Mouse (Mus musculus) forebrain, embryonic 10.5 days (tissue): ENCODE measurements around the gene Atg4c. TPM values are rescaled to one million over a fixed set of nuclear protein-coding genes. Genes with fewer than 3 reads are reported as not detected.
A peak's percentile ranks its signal among the peaks of the same experiment; 100 is the strongest.

Experiments used
- DNase-seq: peaks from one replicate; pipeline ENCODE4 v3.0.0-alpha.2; 2017; ENCODE audit warnings: low spot score; ENCODE audit errors: extremely low spot score
- H3K27ac ChIP-seq: fragments of 300-500 bp; sonication (generic); 2 replicates; pipeline ENCODE4 v1.5.1; 2016; ENCODE audit warnings: mild to moderate bottlenecking
- H3K27me3 ChIP-seq: fragments of 300-500 bp; sonication (generic); 2 replicates; pipeline ENCODE4 v1.6.1; 2016; ENCODE audit warnings: mild to moderate bottlenecking; ENCODE audit not compliant: poor library complexity, severe bottlenecking
- H3K36me3 ChIP-seq: fragments of 300-500 bp; sonication (generic); replicated peaks from 2 replicates; pipeline ENCODE4 v1.6.1; 2016; ENCODE audit warnings: mild to moderate bottlenecking, moderate library complexity
- H3K4me1 ChIP-seq: fragments of 300-500 bp; sonication (generic); 2 replicates; pipeline ENCODE4 v1.6.1; 2016
- H3K4me3 ChIP-seq: fragments of 300-500 bp; sonication (generic); 2 replicates; pipeline ENCODE4 v1.5.1; 2016; ENCODE audit warnings: mild to moderate bottlenecking, moderate library complexity
- H3K9me3 ChIP-seq: fragments of 300-500 bp; sonication (generic); 2 replicates; pipeline ENCODE4 v1.6.1; 2016; ENCODE audit warnings: mild to moderate bottlenecking, moderate library complexity
- WGBS: fragments of 180-500 bp; shearing (Covaris S2); methylation state at CpG from one replicate; pipeline ENCODE4 v1.1.7; 2016; 5-methylcytosine and 5-hydroxymethylcytosine counted together
- polyA plus RNA-seq: library from polyadenylated mRNA; unstranded; fragments of >200 nt; fragmentation: Nextera tagmentation; extraction: Ambion mirVana; gene quantifications from 2 replicates; pipeline ENCODE4 v1.2.1, GENCODE M21; 2016

Gene Atg4c
- polyA plus RNA-seq, 1 experiment from 2014 or later: 12.6 TPM

DNA sequence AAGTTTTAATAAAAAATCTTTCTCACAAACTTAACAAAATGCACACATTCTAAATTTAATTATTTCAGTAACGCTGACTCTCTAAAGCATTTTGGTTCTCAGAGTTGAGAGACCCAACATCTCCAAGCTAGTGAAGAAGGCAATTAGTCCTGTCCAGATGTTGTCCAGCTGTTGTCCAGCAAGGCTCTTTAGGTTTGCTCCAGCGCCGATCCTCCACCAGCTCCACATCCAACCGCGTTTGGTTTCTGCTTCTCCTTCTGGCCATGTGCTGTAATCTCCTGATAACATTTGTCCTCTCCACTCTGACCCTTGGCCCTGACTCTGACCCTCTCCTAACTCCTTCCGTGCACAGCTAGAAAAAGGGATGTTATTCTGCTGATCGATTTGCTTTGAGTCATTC is 16.9 kb upstream of the Atg4c start:
- no peak for DNase-seq
- no peaks in the 10 kb centered on the region for H3K9me3 ChIP-seq
- H3K4me3 ChIP-seq: no peak overlapping the region
- no peaks in the 10 kb centered on the region for H3K36me3 ChIP-seq
- peaks cover 14% of the 10 kb centered on the region for H3K4me1 ChIP-seq
- WGBS: 83% methylated on average over 7 of the region's 7 CpGs
- H3K27me3 ChIP-seq: no peaks in the 10 kb centered on the region
- H3K27ac ChIP-seq: no peak overlapping the region

- H3K27me3 ChIP-seq: no peaks in the 10 kb centered on the region
- WGBS: 90% methylated on average over 4 of the region's 4 CpGs
- no peak for DNase-seq
- H3K4me1 ChIP-seq: peaks cover 14% of the 10 kb centered on the region
- H3K9me3 ChIP-seq: no peaks in the 10 kb centered on the region
- H3K4me3 ChIP-seq: no peak overlapping the region
- H3K27ac ChIP-seq: no peak overlapping the region
- no peaks in the 10 kb centered on the region for H3K36me3 ChIP-seq
These were observed 16.5 kb upstream of the Atg4c start for GRCm38 (mm10) chr4:99177255-99177654.

DNA sequence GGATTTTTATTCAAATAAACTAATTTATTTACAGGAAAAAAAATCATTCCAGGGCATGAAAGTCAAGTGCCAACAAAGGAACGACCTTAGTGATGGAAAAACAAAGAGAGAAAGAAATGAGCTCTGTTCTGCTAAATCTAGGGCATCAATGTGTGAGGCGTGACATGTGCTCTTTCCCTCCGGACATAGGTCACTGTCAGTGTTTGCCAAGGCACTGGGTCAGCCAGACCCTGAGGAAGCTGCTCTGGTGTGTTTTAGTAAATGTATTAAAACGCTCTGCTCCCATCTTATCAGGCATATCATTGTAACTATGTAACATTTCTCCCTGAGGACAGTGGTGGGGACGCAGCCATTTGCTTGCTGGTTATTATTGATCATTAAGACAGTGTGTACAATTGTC is 14.9 kb upstream of the Atg4c start:
- no peaks in the 10 kb centered on the region for H3K36me3 ChIP-seq
- no peak overlapping the region for H3K4me3 ChIP-seq
- H3K27me3 ChIP-seq: no peaks in the 10 kb centered on the region
- WGBS: 89% methylated on average over 5 of the region's 5 CpGs
- H3K9me3 ChIP-seq: no peaks in the 10 kb centered on the region
- no peak overlapping the region for H3K27ac ChIP-seq
- no peak for DNase-seq
- peaks cover 14% of the 10 kb centered on the region for H3K4me1 ChIP-seq

- H3K4me1 ChIP-seq: peaks cover 14% of the 10 kb centered on the region
- H3K27ac ChIP-seq: 0 out of 2 replicates have a peak overlapping the region, but pooled peaks have one; percentile 5
- 64% methylated on average over 21 of the region's 21 CpGs for WGBS
- no peaks in the 10 kb centered on the region for H3K27me3 ChIP-seq
- H3K36me3 ChIP-seq: no peaks in the 10 kb centered on the region
- no peak for DNase-seq
- H3K4me3 ChIP-seq: no peak overlapping the region
- no peaks in the 10 kb centered on the region for H3K9me3 ChIP-seq
These were observed 14.2 kb upstream of the Atg4c start for GRCm38 (mm10) chr4:99179446-99180120.

DNA sequence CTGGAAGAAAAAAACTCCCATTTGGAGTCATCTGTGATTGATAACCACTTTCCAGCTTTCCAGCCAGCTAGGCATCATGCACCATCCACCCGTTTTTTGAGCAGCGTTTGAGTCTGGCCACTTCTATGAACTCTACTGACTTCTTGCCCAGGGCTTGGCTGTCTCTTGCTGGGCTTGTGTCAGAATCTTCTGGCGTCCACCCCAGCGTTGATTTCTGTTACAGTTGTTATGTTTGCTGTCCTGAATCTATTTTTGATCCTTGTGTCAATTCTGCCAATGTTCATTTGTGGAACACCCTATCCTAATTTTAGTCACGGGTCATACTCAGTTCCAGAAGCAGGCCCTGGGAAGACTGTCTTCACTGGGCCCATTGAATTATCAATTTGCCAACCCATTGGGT is 12.8 kb upstream of the Atg4c start:
- DNase-seq: no peak
- Histone ChIP-seq H3K4me1 (peaks cover 14% of the 10 kb centered on the region), H3K4me3 (no peak overlapping the region), H3K9me3 (no peaks in the 10 kb centered on the region), H3K36me3 (no peaks in the 10 kb centered on the region), H3K27ac (no peak overlapping the region), H3K27me3 (no peaks in the 10 kb centered on the region)
- 86% methylated on average over 5 of the region's 5 CpGs for WGBS

GRCm38 (mm10) chr4:99181739-99182419 is 11.9 kb upstream of the Atg4c start:
- H3K4me1 ChIP-seq: peaks cover 14% of the 10 kb centered on the region
- no peaks in the 10 kb centered on the region for H3K9me3 ChIP-seq
- no peak for DNase-seq
- H3K27me3 ChIP-seq: no peaks in the 10 kb centered on the region
- no peaks in the 10 kb centered on the region for H3K36me3 ChIP-seq
- 83% methylated on average over 9 of the region's 9 CpGs for WGBS
- no peak overlapping the region for H3K27ac ChIP-seq
- H3K4me3 ChIP-seq: no peak overlapping the region

DNA sequence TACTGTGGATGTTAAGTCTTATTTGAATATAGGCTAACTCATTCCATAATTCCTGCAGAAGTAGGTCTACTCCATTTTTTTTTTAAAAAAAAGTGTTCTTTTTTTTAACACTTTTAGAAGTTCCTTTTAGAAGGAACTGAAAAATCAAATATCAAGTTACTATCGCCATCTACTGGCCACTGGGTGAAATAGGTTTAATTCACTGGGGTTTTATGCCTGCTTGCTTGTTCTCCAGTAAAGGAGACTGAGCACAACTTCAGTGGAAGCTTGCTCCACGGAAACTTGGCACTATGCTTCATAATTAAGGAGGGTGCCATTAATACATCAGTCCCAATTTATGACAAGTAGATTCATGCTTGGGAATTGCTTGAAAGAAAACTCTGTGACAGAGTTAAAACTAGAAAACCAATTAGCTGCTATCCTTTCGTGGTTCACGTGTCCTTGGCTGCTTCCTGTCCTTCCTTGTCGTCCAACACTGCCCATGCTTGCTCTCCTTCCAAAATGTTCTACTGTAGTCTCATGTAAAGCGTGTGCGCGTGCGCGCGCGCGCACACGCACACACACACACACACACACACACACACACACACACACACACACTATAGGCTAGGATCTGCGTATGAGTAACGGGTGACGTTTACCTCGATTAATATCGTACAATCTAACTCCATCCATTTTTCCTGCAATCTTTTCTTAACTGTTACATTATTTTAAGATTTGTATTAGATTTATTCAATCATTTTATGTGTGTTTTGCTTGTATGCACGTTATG is 10.9 kb upstream of the Atg4c start:
- no peaks in the 10 kb centered on the region for H3K27me3 ChIP-seq
- no peak for DNase-seq
- peaks cover 14% of the 10 kb centered on the region for H3K4me1 ChIP-seq
- no peak overlapping the region for H3K4me3 ChIP-seq
- H3K9me3 ChIP-seq: no peaks in the 10 kb centered on the region
- H3K36me3 ChIP-seq: no peaks in the 10 kb centered on the region
- H3K27ac ChIP-seq: no peak overlapping the region
- WGBS: 83% methylated on average over 20 of the region's 20 CpGs

GRCm38 (mm10) chr4:99184678-99185077 is 9.1 kb upstream of the Atg4c start:
- 79% methylated on average over 4 of the region's 4 CpGs for WGBS
- Histone ChIP-seq H3K9me3 (no peaks in the 10 kb centered on the region), H3K27ac (no peak overlapping the region), H3K4me1 (peaks cover 9% of the 10 kb centered on the region), H3K36me3 (no peaks in the 10 kb centered on the region), H3K4me3 (no peak overlapping the region), H3K27me3 (no peaks in the 10 kb centered on the region)
- DNase-seq: no peak

DNA sequence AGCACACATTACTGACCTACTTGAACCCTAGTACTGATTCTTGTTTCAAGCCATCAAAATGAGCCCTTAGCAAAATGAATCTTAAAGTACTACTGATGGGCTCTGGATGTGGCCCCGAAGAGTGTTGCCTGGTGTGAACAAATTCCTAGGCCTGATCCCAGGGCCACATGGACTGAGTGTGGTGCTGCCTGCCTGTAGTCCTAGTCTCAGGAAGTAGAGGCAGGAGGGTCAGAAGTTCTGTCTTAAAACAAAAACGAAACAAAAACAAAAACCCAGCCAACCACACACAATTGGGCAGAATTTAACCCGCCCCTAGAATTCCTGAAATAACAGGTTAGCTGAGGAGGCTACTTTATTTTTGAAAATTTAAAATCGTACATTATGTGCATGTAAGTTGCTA is 8.4 kb upstream of the Atg4c start:
- H3K9me3 ChIP-seq: no peaks in the 10 kb centered on the region
- H3K27ac ChIP-seq: no peak overlapping the region
- H3K36me3 ChIP-seq: no peaks in the 10 kb centered on the region
- H3K4me3 ChIP-seq: no peak overlapping the region
- no peaks in the 10 kb centered on the region for H3K27me3 ChIP-seq
- 82% methylated on average over 4 of the region's 4 CpGs for WGBS
- H3K4me1 ChIP-seq: peaks cover 2% of the 10 kb centered on the region; the same call in 1 of the 2 replicates
- no peak for DNase-seq

DNA sequence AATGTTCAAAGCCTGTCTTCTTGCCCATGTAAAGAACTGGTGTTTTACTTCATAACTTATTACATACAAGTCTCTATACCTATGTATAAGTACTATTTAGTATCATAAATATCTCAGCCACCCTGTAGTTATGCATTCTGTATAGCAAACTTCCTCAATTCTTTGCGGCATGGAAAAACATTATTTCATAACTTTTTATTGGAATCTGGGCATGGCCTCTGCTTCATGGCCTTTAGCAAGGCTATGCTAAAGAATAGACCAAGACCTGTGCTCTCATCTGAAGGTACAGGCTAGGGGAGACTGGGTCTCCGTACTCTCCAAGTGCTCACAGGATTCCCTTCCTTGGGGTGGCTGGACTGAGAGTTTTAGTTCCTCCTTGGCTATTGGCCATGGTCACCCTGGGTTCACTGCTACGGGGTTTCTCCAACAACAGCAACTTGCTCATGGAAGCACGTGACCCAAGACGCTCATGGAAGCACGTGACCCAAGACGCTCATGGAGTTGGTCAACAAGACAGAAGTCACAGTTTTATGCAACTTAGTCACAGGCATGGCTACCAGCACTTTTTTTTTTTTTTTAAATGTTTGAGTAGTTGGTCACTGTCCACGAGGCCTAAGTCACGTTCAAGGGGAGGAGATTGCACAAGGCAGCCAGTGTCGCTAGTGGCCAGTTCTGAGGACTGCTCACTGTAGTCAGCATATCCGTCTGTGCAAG is 7.2 kb upstream of the Atg4c start:
- Histone ChIP-seq H3K4me1 (no peaks in the 10 kb centered on the region), H3K4me3 (no peak overlapping the region), H3K27me3 (no peaks in the 10 kb centered on the region), H3K9me3 (no peaks in the 10 kb centered on the region), H3K27ac (no peak overlapping the region), H3K36me3 (no peaks in the 10 kb centered on the region)
- no peak for DNase-seq
- WGBS: 92% methylated on average over 11 of the region's 11 CpGs

GRCm38 (mm10) chr4:99192640-99193039 is 1.1 kb upstream of the Atg4c start:
- Histone ChIP-seq H3K9me3 (peaks cover under 1% of the 10 kb centered on the region; the same call in 1 of the 2 replicates), H3K4me3 (no peak overlapping the region), H3K4me1 (peaks cover 15% of the 10 kb centered on the region), H3K27ac (no peak overlapping the region), H3K36me3 (no peaks in the 10 kb centered on the region), H3K27me3 (no peaks in the 10 kb centered on the region)
- no peak for DNase-seq
- WGBS: 70% methylated on average over 1 of the region's 1 CpGs

GRCm38 (mm10) chr4:99193214-99193613 is 520 bp upstream of the Atg4c start:
- no peaks in the 10 kb centered on the region for H3K27me3 ChIP-seq
- no peaks in the 10 kb centered on the region for H3K36me3 ChIP-seq
- peak overlapping the region; percentile 77 for H3K4me3 ChIP-seq
- H3K9me3 ChIP-seq: peaks cover 3% of the 10 kb centered on the region; the same call in 1 of the 2 replicates
- peak overlapping the region; percentile 97 for H3K27ac ChIP-seq
- H3K4me1 ChIP-seq: peaks cover 15% of the 10 kb centered on the region
- 66% methylated on average over 6 of the region's 6 CpGs for WGBS
- DNase-seq: no peak
